Mouse (Mus musculus) adrenal gland, adult 18-20 months (tissue): ENCODE results near the gene Rbpjl. TPM values are rescaled to one million over a fixed set of nuclear protein-coding genes. Genes with fewer than 3 reads are reported as not detected.

ENCODE experiments used
- DNase-seq, 2 experiments: peaks; one replicate each; pipeline ENCODE4 v3.0.0; 2021 to 2022; ENCODE audit warnings: low spot score in 2 of 2
- total RNA-seq, 2 experiments: library from RNA; stranded (reverse); gene quantifications; 1 replicate in 1 of 2; 2 replicates in 1 of 2; pipeline ENCODE4 v1.2.3; 2021

Gene Rbpjl
- total RNA-seq, 2 experiments from 2014 or later, result not detected

GRCm38 (mm10) chr2:164426952-164427351 lies 24.0 kb downstream of the Rbpjl start:
- DNase-seq, result no peak

DNA sequence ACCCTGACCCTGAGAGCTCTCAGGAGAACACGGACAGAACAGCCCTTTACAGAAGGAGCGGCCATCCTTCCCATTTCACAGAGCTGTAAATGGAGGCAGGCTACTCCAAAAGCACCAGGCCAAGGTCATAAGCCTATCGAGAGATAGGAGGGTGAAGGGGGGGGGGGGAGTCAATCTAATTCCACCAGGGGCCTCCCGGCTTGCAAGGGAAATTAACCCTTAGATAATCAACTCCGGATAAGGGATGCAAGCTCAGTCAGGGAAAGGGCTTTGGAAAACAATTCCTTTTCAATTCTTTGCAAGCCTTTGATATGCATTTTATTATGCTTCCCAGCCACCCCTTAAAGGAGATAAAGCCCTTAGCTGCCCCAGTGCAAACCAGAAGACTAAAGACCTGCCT lies 25.5 kb downstream of the Rbpjl start:
- DNase-seq, result no peak

DNA sequence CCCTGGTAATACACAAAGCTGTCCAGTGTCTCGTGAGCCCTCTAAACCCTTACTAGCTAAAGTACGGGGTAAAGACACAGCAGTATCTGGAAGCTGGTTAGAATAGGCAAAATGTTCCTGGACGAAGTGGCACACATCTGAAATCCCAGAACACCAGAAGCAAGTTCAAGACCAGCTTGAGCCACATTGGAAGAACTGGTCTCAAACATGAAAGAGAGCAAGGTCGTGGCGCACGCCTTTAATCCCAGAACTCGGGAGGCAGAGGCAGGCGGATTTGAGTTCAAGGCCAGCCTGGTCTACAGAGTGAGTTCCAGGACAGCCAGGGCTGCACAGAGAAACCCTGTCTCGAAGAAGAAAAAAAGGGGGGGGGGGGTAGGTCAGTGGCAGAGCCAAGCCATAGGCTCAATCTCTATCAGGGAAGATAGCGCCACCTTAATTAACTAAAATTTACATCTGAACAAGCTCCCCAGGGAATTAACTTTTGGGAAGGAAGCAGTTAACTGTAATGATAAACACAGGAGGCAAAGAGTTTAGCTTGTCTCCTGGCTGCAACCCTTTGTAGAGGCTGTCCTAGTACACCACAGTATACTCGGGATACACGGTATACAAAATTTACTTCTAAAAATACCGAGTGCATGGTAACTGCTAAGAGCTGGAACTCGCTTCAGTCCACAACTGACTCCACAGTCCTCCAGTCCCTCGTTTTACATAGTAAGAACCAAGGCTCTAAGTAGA lies 27.1 kb downstream of the Rbpjl start:
- no peak for DNase-seq

GRCm38 (mm10) chr2:164430697-164431096 lies 27.8 kb downstream of the Rbpjl start:
- no peak for DNase-seq

DNA sequence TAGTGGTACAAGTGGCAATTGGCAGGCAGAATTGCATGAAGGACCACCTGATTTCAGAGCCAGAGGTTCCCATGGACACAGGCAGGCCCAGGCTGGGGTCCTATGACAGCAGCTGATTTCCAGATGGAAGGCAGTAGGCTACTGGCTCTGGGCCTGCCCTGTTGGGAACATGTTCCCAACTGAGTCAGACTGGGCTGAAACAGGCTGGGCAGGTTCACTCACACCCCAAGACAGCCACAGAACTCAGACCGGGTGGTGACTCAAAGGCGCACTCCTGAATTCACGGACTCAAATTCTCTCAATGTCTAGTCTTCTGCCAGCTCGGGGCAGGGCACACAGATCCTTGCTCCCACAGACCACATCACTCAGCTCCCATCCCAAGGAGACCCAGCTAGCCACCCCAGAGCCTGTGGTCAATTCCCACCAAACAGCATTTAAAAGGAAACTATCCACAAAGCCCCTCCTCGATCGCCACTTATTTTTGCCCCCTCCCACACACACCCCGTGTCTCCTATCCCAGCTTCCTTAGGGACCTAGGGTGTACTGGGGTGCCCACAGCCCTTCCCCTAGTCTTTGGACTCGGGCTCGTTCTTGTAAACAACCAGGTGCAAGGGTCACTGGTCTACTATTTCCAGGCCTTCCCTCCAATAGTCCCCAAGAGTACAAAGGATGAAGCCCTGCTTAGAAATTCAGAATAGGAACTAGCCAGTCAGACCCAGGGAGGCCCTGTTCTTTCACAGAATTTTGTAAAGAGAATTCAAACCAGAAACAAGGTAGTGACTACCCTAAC lies 28.9 kb downstream of the Rbpjl start:
- DNase-seq, result no peak

GRCm38 (mm10) chr2:164432541-164433191 lies 29.7 kb downstream of the Rbpjl start:
- DNase-seq, result no peak

DNA sequence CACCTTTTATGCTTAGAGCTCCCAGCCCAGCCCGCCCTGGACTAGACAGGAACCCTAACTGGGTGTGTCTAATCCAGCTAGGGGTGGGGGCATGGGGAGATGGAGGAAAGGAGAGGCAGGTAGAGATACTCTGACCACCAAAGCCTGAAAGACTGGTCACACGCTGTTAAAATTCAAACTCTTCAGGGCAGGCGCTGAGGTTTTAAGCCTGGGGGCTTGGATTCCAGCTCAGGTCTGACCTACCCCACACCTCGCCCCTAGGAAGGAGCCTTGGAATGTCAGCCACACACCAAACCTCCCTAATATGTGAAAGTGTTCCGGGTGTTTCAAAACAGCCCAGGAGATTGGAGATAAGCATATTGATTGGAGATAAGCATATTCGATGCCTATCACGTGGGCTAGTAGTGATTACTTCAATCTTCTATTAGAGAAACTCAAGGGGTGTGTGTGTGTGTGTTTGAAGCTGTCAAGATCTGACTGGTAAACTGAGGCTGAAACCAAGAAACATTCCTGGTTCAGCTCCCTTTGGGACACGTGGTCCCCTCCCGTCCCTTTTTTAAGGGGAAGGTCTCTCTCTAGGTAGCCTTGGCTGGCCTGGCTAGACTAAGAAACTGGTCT lies 30.4 kb downstream of the Rbpjl start:
- no peak for DNase-seq

DNA sequence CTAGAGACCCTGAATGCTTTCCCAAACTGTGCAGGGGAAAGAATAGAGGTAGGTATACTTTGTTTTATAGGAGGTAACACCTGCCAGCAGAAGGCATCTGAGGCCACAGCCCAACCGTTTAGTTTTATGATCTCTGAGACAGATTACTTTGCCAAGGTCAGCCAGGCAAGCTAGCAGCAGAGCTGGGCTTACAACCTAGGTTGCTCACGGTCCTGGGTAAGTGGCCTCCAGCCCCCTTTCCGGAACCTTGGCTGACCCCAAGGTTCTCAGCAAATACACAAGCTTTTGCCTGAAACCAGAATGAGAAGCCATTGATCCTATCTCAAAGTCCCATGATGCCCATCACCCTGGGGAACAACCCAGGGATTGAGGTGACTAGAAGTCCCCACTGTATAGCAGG lies 31.7 kb downstream of the Rbpjl start:
- DNase-seq, result no peak

DNA sequence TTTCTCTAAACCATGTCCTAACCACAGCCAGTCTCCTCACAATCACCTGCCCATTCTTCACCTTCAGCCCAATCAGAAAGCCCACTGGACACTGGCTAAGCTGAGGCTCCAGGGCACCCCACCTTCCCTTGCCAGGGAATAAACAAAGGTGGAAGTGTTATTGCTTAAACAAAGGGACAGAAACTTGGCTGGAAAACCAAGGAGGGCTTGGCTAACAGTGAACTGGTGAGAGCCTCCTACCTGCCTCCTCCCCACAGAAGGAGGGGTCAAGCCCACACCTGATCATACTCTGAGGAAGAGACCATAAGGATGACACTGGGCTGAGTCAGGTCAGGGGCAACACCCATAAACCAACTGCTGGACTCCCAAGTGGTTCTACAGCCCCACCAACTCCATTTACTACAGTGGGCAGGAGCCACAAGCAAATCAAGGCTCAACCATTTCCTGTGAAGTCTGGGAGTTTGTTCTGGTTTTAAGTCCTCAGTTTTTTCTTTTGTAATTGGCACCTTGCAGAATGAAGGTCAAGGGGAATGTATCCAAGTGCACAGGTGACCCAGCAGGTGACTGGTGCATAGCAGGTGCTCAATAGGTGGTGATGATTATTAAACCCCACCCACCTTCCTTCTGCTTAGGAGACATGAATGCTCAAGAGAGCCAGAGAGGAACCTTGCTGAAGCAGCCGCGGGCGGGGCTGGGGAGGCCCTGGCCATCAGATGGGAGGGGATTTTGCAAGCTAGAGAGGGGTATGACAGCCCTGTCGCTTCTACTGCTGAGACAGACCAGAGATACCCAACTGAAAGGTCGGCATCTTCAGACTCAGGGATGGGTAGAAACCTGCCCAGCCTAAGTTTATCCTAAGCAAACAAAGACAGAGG lies 32.5 kb downstream of the Rbpjl start:
- DNase-seq, result no peak

DNA sequence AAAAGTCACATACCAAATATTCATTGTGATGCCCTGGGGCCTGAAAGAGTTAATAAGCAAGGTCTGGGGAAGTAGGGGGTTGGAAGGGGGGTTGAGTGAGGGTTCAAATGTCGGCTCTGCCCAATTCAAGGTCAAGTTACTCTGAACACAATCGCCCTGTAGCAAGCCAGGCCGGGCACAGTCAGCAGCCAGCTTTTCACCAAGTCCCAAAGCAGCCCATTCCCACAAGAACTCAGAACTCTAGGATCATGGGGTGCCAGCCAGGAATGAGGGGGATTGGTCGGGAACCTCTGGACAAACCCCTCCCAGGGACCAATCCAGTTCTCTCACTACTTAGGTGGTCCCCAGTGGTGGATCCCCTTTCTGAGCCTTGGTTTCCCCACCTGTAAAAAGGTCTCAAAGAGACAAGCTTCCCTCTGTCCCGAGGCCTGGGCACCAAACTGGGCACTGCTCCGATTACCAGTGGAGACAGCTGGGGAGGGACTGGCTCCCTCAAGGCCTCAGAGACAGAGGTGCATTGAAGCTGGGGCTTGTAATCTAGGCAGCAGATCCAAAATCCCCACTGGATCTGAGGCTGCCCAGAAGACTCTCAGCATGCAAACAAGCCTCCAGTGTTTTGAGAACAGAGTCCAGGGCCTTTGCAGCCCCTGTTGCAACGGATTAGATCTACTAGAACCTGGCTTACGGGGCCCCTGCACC lies 33.4 kb downstream of the Rbpjl start:
- no peak for DNase-seq

- no peak for DNase-seq
These were observed 34.0 kb downstream of the Rbpjl start for GRCm38 (mm10) chr2:164436961-164437360.

DNA sequence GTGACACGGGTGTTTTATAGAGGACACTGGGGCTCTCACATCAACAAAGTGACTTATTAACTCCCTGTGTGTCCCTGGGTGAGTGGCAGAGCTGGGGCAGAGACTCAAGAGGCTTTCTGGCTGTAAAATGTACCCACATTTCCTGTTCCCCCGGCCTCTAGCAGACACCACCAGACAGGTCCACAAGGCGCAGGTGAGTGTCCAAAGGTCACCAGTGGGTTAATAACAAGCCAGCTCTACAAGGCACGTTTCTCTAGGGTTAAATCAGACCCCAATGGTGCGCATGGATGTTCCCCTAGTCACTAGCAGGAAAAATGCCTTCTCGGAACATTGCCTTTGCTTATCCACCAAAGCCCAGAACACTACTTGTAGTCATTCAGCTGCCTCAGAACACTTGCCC lies 34.8 kb downstream of the Rbpjl start:
- DNase-seq, result no peak

GRCm38 (mm10) chr2:164438257-164438656 lies 35.3 kb downstream of the Rbpjl start:
- DNase-seq, result no peak

GRCm38 (mm10) chr2:164439001-164439421 lies 36.1 kb downstream of the Rbpjl start:
- DNase-seq, result no peak

GRCm38 (mm10) chr2:164440314-164440713 lies 37.4 kb downstream of the Rbpjl start:
- DNase-seq, result no peak

- DNase-seq, result no peak
These were observed 38.2 kb downstream of the Rbpjl start for GRCm38 (mm10) chr2:164441155-164441554.

GRCm38 (mm10) chr2:164441731-164442130 lies 38.8 kb downstream of the Rbpjl start:
- no peak for DNase-seq

- DNase-seq, result peak in 1 of 2 experiments; percentile 61
These were observed 39.5 kb downstream of the Rbpjl start for GRCm38 (mm10) chr2:164442315-164443050.

DNA sequence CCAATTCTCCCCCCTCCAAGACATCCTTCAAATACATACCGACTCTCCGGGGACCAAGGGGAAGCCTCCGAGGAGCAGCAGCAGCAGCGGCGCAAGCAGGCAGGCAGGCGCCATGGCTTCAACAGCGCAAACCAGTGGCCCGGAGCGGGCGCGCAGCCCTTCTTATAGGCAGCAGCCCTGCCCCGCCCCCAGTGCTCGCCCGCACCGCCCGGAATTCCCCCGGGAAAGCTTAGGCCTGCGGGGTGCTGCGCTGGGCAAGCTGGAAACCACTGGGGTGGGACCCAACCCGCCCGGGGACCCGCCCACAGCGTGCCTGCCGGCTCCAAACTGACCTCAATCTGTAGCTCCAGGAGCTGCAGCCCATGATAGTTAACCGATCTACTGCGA lies 40.1 kb downstream of the Rbpjl start:
- DNase-seq, result peak; percentile 91 to 95
